Mouse (Mus musculus): ENCODE data around the gene Zfp777. TPM values are rescaled to one million over a fixed set of nuclear protein-coding genes. Genes with fewer than 3 reads are reported as not detected.

Zfp777 gene
- 2.2 TPM for polyA plus RNA-seq (2017; shearing (Covaris generic))

DNA sequence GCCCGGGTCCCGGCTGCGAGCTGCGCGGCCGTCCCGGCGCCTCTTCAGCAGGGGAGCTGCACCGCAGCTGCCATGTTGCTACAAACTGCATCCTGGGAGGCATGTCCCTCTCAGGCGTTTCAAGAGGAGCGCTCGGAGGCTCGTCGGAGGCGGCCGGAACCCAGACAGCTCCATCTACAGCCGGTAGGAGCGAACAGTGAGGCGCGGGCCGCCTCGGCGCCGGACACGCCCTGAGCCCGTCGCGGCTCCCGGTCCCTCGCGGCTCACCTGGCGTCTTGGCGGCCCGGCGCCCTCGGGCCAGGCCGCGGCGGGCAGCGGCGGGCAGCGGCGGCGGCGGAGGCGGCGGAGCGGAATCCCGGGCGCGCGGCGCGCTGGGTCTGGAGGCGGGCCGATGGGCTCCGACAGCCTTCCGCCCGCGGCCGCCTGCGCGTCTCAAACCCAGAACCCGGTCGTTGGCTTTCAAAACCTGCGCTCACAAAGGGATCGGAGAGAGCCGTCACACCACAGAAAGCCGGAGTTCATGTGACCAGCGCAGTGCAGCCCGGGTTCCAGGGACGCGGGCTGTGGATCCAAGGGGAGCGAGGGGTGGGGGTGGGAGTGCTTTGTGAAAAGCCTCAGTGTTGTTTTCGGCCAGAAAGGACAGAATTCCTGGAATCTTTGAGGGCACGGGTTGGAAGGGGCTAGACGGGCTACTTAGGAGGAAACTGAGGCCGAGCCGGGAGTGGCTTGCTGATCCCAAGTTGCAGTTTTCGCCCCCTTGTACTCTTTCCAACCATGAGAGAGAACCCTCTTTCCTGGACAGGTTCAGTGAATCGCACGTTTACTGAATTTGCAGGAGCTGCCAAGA, at the start of gene Zfp777:
Zfp777 (minus strand) TSS at position 486 of the 847 bp plus-strand sequence.

DNA sequence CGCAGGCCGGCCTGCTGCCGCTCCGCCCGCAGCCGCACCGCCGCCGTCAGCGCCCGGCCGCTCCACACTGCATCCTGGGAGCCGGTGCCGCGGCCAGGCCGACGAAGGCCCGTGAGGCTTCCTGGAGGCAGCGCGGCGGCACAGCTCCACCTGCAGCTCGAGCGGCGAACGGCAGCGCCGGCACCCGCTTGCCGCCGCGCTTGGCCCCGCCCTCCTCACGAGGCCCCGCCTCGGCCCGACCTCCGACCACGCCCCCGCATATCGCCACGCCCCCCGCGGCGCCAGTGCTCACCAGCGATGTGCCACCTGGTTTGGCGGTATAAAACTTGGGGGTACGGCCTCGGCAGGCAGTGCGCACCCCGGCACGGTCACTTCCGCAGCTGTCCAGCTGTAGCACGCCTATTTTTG, 37.8 kb upstream of the Zfp777 start, which contains the start of gene Zfp746:
Zfp746 (minus strand) TSS at position 123 of the 408 bp plus-strand sequence.

Other genes with a start within 250 kb of the Zfp777 start
- 196 TPM for gene Pdia4, start 235.5 kb downstream of the Zfp777 start, polyA plus RNA-seq (2017; shearing (Covaris generic))
- gene Zfp786, start 218.0 kb downstream of the Zfp777 start, polyA plus RNA-seq (2017; shearing (Covaris generic)), result 0.26 TPM
- gene Zfp398, start 213.2 kb downstream of the Zfp777 start, polyA plus RNA-seq (2017; shearing (Covaris generic)), result 22.8 TPM
- gene Zfp282, start 171.7 kb downstream of the Zfp777 start, polyA plus RNA-seq (2017; shearing (Covaris generic)), result 5.6 TPM
- 22.2 TPM for gene Zfp212, start 128.4 kb downstream of the Zfp777 start, polyA plus RNA-seq (2017; shearing (Covaris generic))
- 31.1 TPM for gene Zfp956, start 95.5 kb downstream of the Zfp777 start, polyA plus RNA-seq (2017; shearing (Covaris generic))
- gene Zfp746, start 37.7 kb upstream of the Zfp777 start, polyA plus RNA-seq (2017; shearing (Covaris generic)), result 4.5 TPM

Data from inflammation-experienced regulatory T-cells, adult 16 weeks (primary cell).